Comparison of ENCODE assay signal across 8 mouse cellular contexts in genomic region chr17:74338225-74338931, GRCm38 (mm10). TPM values are rescaled to one million over a fixed set of nuclear protein-coding genes. Genes with fewer than 3 reads are reported as not detected.
DNase-seq lines count a peak whose midpoint lies in the region; ATAC-seq lines count a peak whose summit lies in the region.

No protein-coding gene starts in this region.

- no peaks in the 10 kb centered on the region for H3K9me3 ChIP-seq in hindbrain, embryonic 11.5 days (ENCODE audit: control insufficient read depth, low read length)

- peak; percentile 93 for ATAC-seq in frontal cortex, adult (ENCODE audit: low TSS enrichment)
- peak; percentile 95 for ATAC-seq in hindbrain, embryonic 11.5 days (ENCODE audit: low FRiP score)

- peak overlapping the region; percentile 98 for H3K9ac ChIP-seq in hindbrain, embryonic 11.5 days (ENCODE audit: low read depth, low read length)

- H3K36me3 ChIP-seq in hindbrain, embryonic 11.5 days (ENCODE audit: control insufficient read depth, insufficient read depth, low read length): no peaks in the 10 kb centered on the region

- H3K27ac ChIP-seq in hindbrain, embryonic 11.5 days (ENCODE audit: low read depth, low read length): peak overlapping the region; percentile 98

- H3K4me3 ChIP-seq in hindbrain, embryonic 11.5 days (ENCODE audit: low read depth, low read length): peak overlapping the region; percentile 89

- H3K4me1 ChIP-seq in hindbrain, embryonic 11.5 days (replicated peaks; ENCODE audit: control insufficient read depth, insufficient read depth, low read length): peaks cover 2% of the 10 kb centered on the region; the same call in 1 of the 2 replicates

- no peaks in the 10 kb centered on the region for H3K27me3 ChIP-seq in hindbrain, embryonic 11.5 days (ENCODE audit: control insufficient read depth, insufficient read depth, low read length)

- H3K4me2 ChIP-seq in hindbrain, embryonic 11.5 days (replicated peaks; ENCODE audit: low read depth, low read length): peak overlapping the region; percentile 64

- WGBS in hindbrain, embryonic 11.5 days: 0% methylated on average over 31 of the region's 50 CpGs

- peak; percentile 98 for DNase-seq in MN1 (ENCODE audit: low spot score)
- peak; percentile 96 for DNase-seq in cerebellum, adult 9-10 months
- peak; percentile 100 for DNase-seq in hindbrain, embryonic 11.5 days (ENCODE audit: low spot score)
- DNase-seq in layer of hippocampus, postnatal 10 days (ENCODE audit: low spot score in 2 of 2): peak; percentile 94 to 97
- DNase-seq in lung, postnatal 10 days: peak; percentile 96
- peak; percentile 96 for DNase-seq in ovary, postnatal 36 days (ENCODE audit: low spot score)
- DNase-seq in thymus, postnatal 25 days: peak; percentile 95

RNA-seq across cellular contexts. Expression of gene Spast, which starts 0.4 kb away (rescaled TPM):
- 44.5 and 49.4 TPM in 2 replicates for polyA plus RNA-seq in hindbrain, embryonic 11.5 days (2014; fragmentation: Nextera tagmentation; extraction: Ambion mirVana)
- 10 to 100 TPM; 78.8 to 81.0 TPM for total RNA-seq in layer of hippocampus, postnatal 10 days (2021)

RNA-seq across cellular contexts. Expression of gene Dpy30, which starts 14.6 kb away (rescaled TPM):
- 243 and 251 TPM in 2 replicates for polyA plus RNA-seq in hindbrain, embryonic 11.5 days (2014; fragmentation: Nextera tagmentation; extraction: Ambion mirVana)
- total RNA-seq in layer of hippocampus, postnatal 10 days (2021): 10 to 100 TPM; 66.8 to 72.9 TPM

RNA-seq across cellular contexts. Expression of gene Memo1, which starts 43.1 kb away (rescaled TPM):
- 82.3 and 86.9 TPM in 2 replicates for polyA plus RNA-seq in hindbrain, embryonic 11.5 days (2014; fragmentation: Nextera tagmentation; extraction: Ambion mirVana)
- total RNA-seq in layer of hippocampus, postnatal 10 days (2021): 10 to 100 TPM; 61.2 to 61.7 TPM

RNA-seq across cellular contexts. Expression of gene Slc30a6, which starts 57.0 kb away (rescaled TPM):
- 29.8 and 30.0 TPM in 2 replicates for polyA plus RNA-seq in hindbrain, embryonic 11.5 days (2014; fragmentation: Nextera tagmentation; extraction: Ambion mirVana)
- total RNA-seq in layer of hippocampus, postnatal 10 days (2021): 10 to 100 TPM; 17.3 to 21.1 TPM

Comparison
In these comparisons a context has a peak if more than half of its experiments do, and no peak if none do; other contexts are left out.
1. Peak in every context shown above with its lines: DNase-seq, ATAC-seq, H3K4me3 ChIP-seq and H3K27ac ChIP-seq.